Mouse (Mus musculus): Measurements from ENCODE around the gene Capzb. TPM values are rescaled to one million over a fixed set of nuclear protein-coding genes. Genes with fewer than 3 reads are reported as not detected.
A peak's percentile ranks its signal among the peaks of the same experiment; 100 is the strongest.

The Capzb gene
- polyA plus RNA-seq, 1 experiment = 186 TPM

- TF ChIP-seq CTCF (IDR thresholded peaks at IDR 0.05; ENCODE audit: borderline replicate concordance, extremely low read depth, insufficient read depth, insufficient read length) (no peak), POLR2A (IDR thresholded peaks at IDR 0.05; ENCODE audit: borderline replicate concordance, extremely low read depth, insufficient read depth, insufficient read length, poor library complexity, severe bottlenecking) (no peak)
- no peak for DNase-seq (ENCODE audit: low read depth)
Observed at GRCm38 (mm10) chr4:139182511-139182910, 10.2 kb upstream of the Capzb start.

GRCm38 (mm10) chr4:139185766-139186442, 6.8 kb upstream of the Capzb start:
- TF ChIP-seq POLR2A (IDR thresholded peaks at IDR 0.05; ENCODE audit: borderline replicate concordance, extremely low read depth, insufficient read depth, insufficient read length, poor library complexity, severe bottlenecking) = no peak
- no peak for TF ChIP-seq CTCF (IDR thresholded peaks at IDR 0.05; ENCODE audit: borderline replicate concordance, extremely low read depth, insufficient read depth, insufficient read length)
- DNase-seq (ENCODE audit: low read depth) = no peak

GRCm38 (mm10) chr4:139187930-139188329, 4.8 kb upstream of the Capzb start:
- peak; percentile 6 for DNase-seq (ENCODE audit: low read depth)
- TF ChIP-seq CTCF (IDR thresholded peaks at IDR 0.05; ENCODE audit: borderline replicate concordance, extremely low read depth, insufficient read depth, insufficient read length) = no peak
- TF ChIP-seq POLR2A (IDR thresholded peaks at IDR 0.05; ENCODE audit: borderline replicate concordance, extremely low read depth, insufficient read depth, insufficient read length, poor library complexity, severe bottlenecking) = no peak

- DNase-seq (ENCODE audit: low read depth) = no peak
- TF ChIP-seq CTCF (IDR thresholded peaks at IDR 0.05; ENCODE audit: borderline replicate concordance, extremely low read depth, insufficient read depth, insufficient read length) = no peak
- no peak for TF ChIP-seq POLR2A (IDR thresholded peaks at IDR 0.05; ENCODE audit: borderline replicate concordance, extremely low read depth, insufficient read depth, insufficient read length, poor library complexity, severe bottlenecking)
Observed at GRCm38 (mm10) chr4:139191605-139192498, 847 bp upstream of the Capzb start.

GRCm38 (mm10) chr4:139193176-139194093, 736 bp downstream of the Capzb start:
- TF ChIP-seq POLR2A (IDR thresholded peaks at IDR 0.05; ENCODE audit: borderline replicate concordance, extremely low read depth, insufficient read depth, insufficient read length, poor library complexity, severe bottlenecking) (no peak), CTCF (IDR thresholded peaks at IDR 0.05; ENCODE audit: borderline replicate concordance, extremely low read depth, insufficient read depth, insufficient read length) (no peak)
- peak; percentile 11 for DNase-seq (ENCODE audit: low read depth)

GRCm38 (mm10) chr4:139195101-139195500, 2.4 kb downstream of the Capzb start:
- TF ChIP-seq POLR2A (IDR thresholded peaks at IDR 0.05; ENCODE audit: borderline replicate concordance, extremely low read depth, insufficient read depth, insufficient read length, poor library complexity, severe bottlenecking) (no peak), CTCF (IDR thresholded peaks at IDR 0.05; ENCODE audit: borderline replicate concordance, extremely low read depth, insufficient read depth, insufficient read length) (no peak)

GRCm38 (mm10) chr4:139196464-139196863, 3.8 kb downstream of the Capzb start:
- TF ChIP-seq CTCF (IDR thresholded peaks at IDR 0.05; ENCODE audit: borderline replicate concordance, extremely low read depth, insufficient read depth, insufficient read length) = no peak
- DNase-seq (ENCODE audit: low read depth) = no peak

More at GRCm38 (mm10) chr4:139195101-139195500, 2.4 kb downstream of the Capzb start:
- DNase-seq (ENCODE audit: low read depth) = no peak

- DNase-seq (ENCODE audit: low read depth) = no peak
- TF ChIP-seq POLR2A (IDR thresholded peaks at IDR 0.05; ENCODE audit: borderline replicate concordance, extremely low read depth, insufficient read depth, insufficient read length, poor library complexity, severe bottlenecking) (no peak), CTCF (IDR thresholded peaks at IDR 0.05; ENCODE audit: borderline replicate concordance, extremely low read depth, insufficient read depth, insufficient read length) (no peak)
Observed at GRCm38 (mm10) chr4:139196949-139197348, 4.2 kb downstream of the Capzb start.

GRCm38 (mm10) chr4:139197453-139197852, 4.8 kb downstream of the Capzb start:
- no peak for TF ChIP-seq CTCF (IDR thresholded peaks at IDR 0.05; ENCODE audit: borderline replicate concordance, extremely low read depth, insufficient read depth, insufficient read length)
- no peak for TF ChIP-seq POLR2A (IDR thresholded peaks at IDR 0.05; ENCODE audit: borderline replicate concordance, extremely low read depth, insufficient read depth, insufficient read length, poor library complexity, severe bottlenecking)
- no peak for DNase-seq (ENCODE audit: low read depth)

- TF ChIP-seq POLR2A (IDR thresholded peaks at IDR 0.05; ENCODE audit: borderline replicate concordance, extremely low read depth, insufficient read depth, insufficient read length, poor library complexity, severe bottlenecking) = no peak
- peak; percentile 6 for DNase-seq (ENCODE audit: low read depth)
Observed at GRCm38 (mm10) chr4:139198004-139198689, 5.4 kb downstream of the Capzb start.

All from brain, embryonic 14.5 days (tissue).